In genomic region chr9:21723377-21724146, GRCm38 (mm10) we compare ENCODE assay signal across 8 mouse cellular contexts. TPM values are rescaled to one million over a fixed set of nuclear protein-coding genes. Genes with fewer than 3 reads are reported as not detected.
A peak's percentile ranks its signal among the peaks of the same experiment; 100 is the strongest.
DNase-seq lines count a peak whose midpoint lies in the region; ATAC-seq lines count a peak whose summit lies in the region.

Gene Ldlr (plus strand): TSS chr9:21723483.

- H3K4me2 ChIP-seq in heart, embryonic 13.5 days: peak within 1 kb of the TSS; percentile 89
- H3K4me2 ChIP-seq in liver, embryonic 12.5 days: peak within 1 kb of the TSS; percentile 96
- peak within 1 kb of the TSS; percentile 79 for H3K4me2 ChIP-seq in stomach, embryonic 16.5 days (ENCODE audit: low read depth, low read length)

- H3K27ac ChIP-seq in heart, embryonic 13.5 days (replicated peaks): peak within 1 kb of the TSS; percentile 96
- H3K27ac ChIP-seq in liver, embryonic 12.5 days: peak within 1 kb of the TSS; percentile 96
- peak within 1 kb of the TSS; percentile 98 for H3K27ac ChIP-seq in stomach, embryonic 16.5 days (ENCODE audit: low read length)

- H3K36me3 ChIP-seq in heart, embryonic 13.5 days: peaks cover 6% of the 10 kb centered on the region
- peaks cover 28% of the 10 kb centered on the region for H3K36me3 ChIP-seq in liver, embryonic 12.5 days
- H3K36me3 ChIP-seq in stomach, embryonic 16.5 days (ENCODE audit: control insufficient read depth, insufficient read depth, low read length): no peaks in the 10 kb centered on the region

- no peaks in the 10 kb centered on the region for H3K9me3 ChIP-seq in heart, embryonic 13.5 days
- no peaks in the 10 kb centered on the region for H3K9me3 ChIP-seq in liver, embryonic 12.5 days (replicated peaks)
- no peaks in the 10 kb centered on the region for H3K9me3 ChIP-seq in stomach, embryonic 16.5 days (replicated peaks; ENCODE audit: control insufficient read depth, low read length)

- DNase-seq in CD4-positive helper T cell, adult 2 months (ENCODE audit: low read depth, low spot score): peak; percentile 74
- DNase-seq in brain, embryonic 18.5 days (ENCODE audit: low read depth, low spot score): peak; percentile 82
- peak; percentile 90 for DNase-seq in kidney, postnatal 10 days
- peak; percentile 21 to 22 for DNase-seq in natural killer cell, adult 2 months (ENCODE audit: low spot score in 2 of 2)

- peak within 1 kb of the TSS; percentile 86 for H3K9ac ChIP-seq in heart, embryonic 13.5 days
- peak within 1 kb of the TSS; percentile 83 for H3K9ac ChIP-seq in liver, embryonic 12.5 days
- peak within 1 kb of the TSS; percentile 79 for H3K9ac ChIP-seq in stomach, embryonic 16.5 days (ENCODE audit: low read length)

- ATAC-seq in erythroid progenitor cell, adult 5-6 weeks (replicated peaks; ENCODE audit: low FRiP score, poor library complexity, severe bottlenecking): peak; percentile 84
- ATAC-seq in heart, embryonic 13.5 days (ENCODE audit: extremely low read depth, insufficient number of reproducible peaks, low FRiP score, low TSS enrichment): peak; percentile 58; the same call in 1 of the 2 replicates
- peak; percentile 82 for ATAC-seq in liver, embryonic 12.5 days
- peak; percentile 91 for ATAC-seq in stomach, embryonic 16.5 days (ENCODE audit: insufficient read depth, low FRiP score)

- no peaks in the 10 kb centered on the region for H3K27me3 ChIP-seq in heart, embryonic 13.5 days (replicated peaks)
- no peaks in the 10 kb centered on the region for H3K27me3 ChIP-seq in liver, embryonic 12.5 days (replicated peaks)
- no peaks in the 10 kb centered on the region for H3K27me3 ChIP-seq in stomach, embryonic 16.5 days (ENCODE audit: control insufficient read depth, insufficient read depth, low read length)

- H3K4me3 ChIP-seq in heart, embryonic 13.5 days: peak within 1 kb of the TSS; percentile 81
- peak within 1 kb of the TSS; percentile 82 for H3K4me3 ChIP-seq in liver, embryonic 12.5 days
- peak within 1 kb of the TSS; percentile 73 for H3K4me3 ChIP-seq in stomach, embryonic 16.5 days (replicated peaks; ENCODE audit: low read length)

- H3K4me1 ChIP-seq in heart, embryonic 13.5 days: peaks cover 47% of the 10 kb centered on the region
- peaks cover 70% of the 10 kb centered on the region for H3K4me1 ChIP-seq in liver, embryonic 12.5 days
- peaks cover 33% of the 10 kb centered on the region for H3K4me1 ChIP-seq in stomach, embryonic 16.5 days (ENCODE audit: control insufficient read depth, insufficient read depth, low read length)

- WGBS in heart, embryonic 13.5 days: under 1% methylated on average over 47 of the region's 47 CpGs
- WGBS in liver, embryonic 12.5 days (ENCODE audit: insufficient replicate concordance): under 1% methylated on average over 47 of the region's 47 CpGs
- under 1% methylated on average over 47 of the region's 47 CpGs for WGBS in stomach, embryonic 16.5 days

RNA-seq across cellular contexts. Expression of gene Ldlr, which starts in this region (rescaled TPM):
- 2.5 and 3.6 TPM in 2 replicates for total RNA-seq in erythroid progenitor cell, adult 5-6 weeks (2015; ENCODE audit: low replicate concordance)
- 3.6 and 4.1 TPM in 2 replicates for total RNA-seq in erythroid progenitor cell, adult 5-6 weeks (2017; ENCODE audit: low replicate concordance)
- 18.9 and 20.4 TPM in 2 replicates for polyA plus RNA-seq in heart, embryonic 13.5 days (2015; fragmentation: Nextera tagmentation; extraction: Ambion mirVana)
- polyA plus RNA-seq in liver, embryonic 12.5 days (2016; fragmentation: Nextera tagmentation; extraction: Ambion mirVana): 31.1 and 32.9 TPM in 2 replicates
- polyA plus RNA-seq in stomach, embryonic 16.5 days (2015; fragmentation: Nextera tagmentation; extraction: Ambion mirVana): 62.2 and 69.3 TPM in 2 replicates

Comparison
In these comparisons a context has a peak if more than half of its experiments do, and no peak if none do; other contexts are left out.
1. Peak in every context shown above with its lines: DNase-seq, ATAC-seq, H3K4me3 ChIP-seq and H3K27ac ChIP-seq.
2. DNase-seq: peak in every context shown above with its lines; median percentile 90 in kidney, postnatal 10 days; 82 in brain, embryonic 18.5 days; 74 in CD4-positive helper T cell, adult 2 months; 22 in natural killer cell, adult 2 months.